Mouse (Mus musculus): ENCODE measurements around the gene Atp6v1b1. TPM values are rescaled to one million over a fixed set of nuclear protein-coding genes. Genes with fewer than 3 reads are reported as not detected.

Gene Atp6v1b1
- total and polyA plus RNA-seq, 3 experiments, result not detected

DNA sequence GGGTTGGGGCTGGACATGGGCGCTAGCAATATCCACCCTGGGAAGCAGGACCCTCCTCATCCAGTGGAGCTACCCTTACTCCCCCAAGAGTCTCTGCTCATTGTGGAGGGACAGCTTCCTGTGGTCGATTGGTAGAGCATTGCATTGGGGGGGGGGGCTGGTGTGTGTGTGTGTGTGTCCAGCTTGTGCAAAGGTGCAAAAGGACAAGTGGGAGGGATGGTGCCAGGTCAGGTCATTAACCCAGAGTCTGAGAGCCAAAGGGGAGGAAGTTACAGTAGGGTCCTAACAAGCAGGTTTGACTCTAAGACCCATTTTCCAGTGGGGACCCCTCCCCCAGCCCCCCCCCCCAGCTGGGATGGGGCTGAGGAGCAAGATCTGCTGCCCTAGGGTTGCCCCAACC is 2.7 kb downstream of the Atp6v1b1 start:
- Histone ChIP-seq H3K4me1 (ENCODE audit: control insufficient read depth in 1 of 2, insufficient read depth in 2 of 2) (peaks cover 0 to 3% of the 10 kb centered on the region in 2 experiments; a peak in 1 of 4 replicates), H3K4me3 (replicated peaks in 1 of 3; ENCODE audit: low read depth in 2 of 3, low read length in 2 of 3, poor library complexity in 1 of 3) (no peak overlapping the region), H3K9ac (ENCODE audit: insufficient read depth, low read depth) (no peak overlapping the region), H3K36me3 (replicated peaks in 1 of 2; ENCODE audit: control insufficient read depth in 1 of 2, insufficient read depth in 1 of 2, low read length in 1 of 2) (no peaks in the 10 kb centered on the region), H3K9me3 (replicated peaks; ENCODE audit: low read length) (peaks cover 10% of the 10 kb centered on the region), H3K27ac (ENCODE audit: insufficient read depth, low read depth) (no peak overlapping the region), H3K27me3 (replicated peaks) (peaks cover 70% of the 10 kb centered on the region), H3K79me2 (replicated peaks; ENCODE audit: control insufficient read depth, extremely low read depth, insufficient read depth, poor library complexity, severe bottlenecking) (no peaks in the 10 kb centered on the region), H3K4me2 (ENCODE audit: insufficient read depth, low read depth, poor library complexity, severe bottlenecking) (no peak overlapping the region)
- dilution Hi-C loops (cut with MboI; ENCODE audit: extremely low pct_ligation_motif_present, extremely low pct_unique_long_range_greater_than_20kb, low sequenced_read_pairs), result no loop called here
- in situ Hi-C loops (cut with MboI; ENCODE audit: low pct_ligation_motif_present, low pct_unique_long_range_greater_than_20kb, low sequenced_read_pairs), result no loop called here
- no peak for TF ChIP-seq RAD21 (IDR thresholded peaks at IDR 0.05; ENCODE audit: low read depth, low read length)
- no peak for TF ChIP-seq GABPA (IDR thresholded peaks at IDR 0.05; ENCODE audit: insufficient replicate concordance, low read depth, low read length)
- TF ChIP-seq MEF2A (IDR thresholded peaks at IDR 0.05; ENCODE audit: borderline replicate concordance, low read depth, low read length), result no peak
- TF ChIP-seq MYC (IDR thresholded peaks at IDR 0.05; ENCODE audit: low read depth, low read length), result no peak
- TF ChIP-seq E2F4 (IDR thresholded peaks at IDR 0.05; ENCODE audit: insufficient replicate concordance, low read depth, low read length), result no peak
- no peak for TF ChIP-seq JUND (conservative IDR thresholded peaks at IDR 0.05; ENCODE audit: low read depth, low read length)
- no peak for TF ChIP-seq MXI1 (IDR thresholded peaks at IDR 0.05; ENCODE audit: low read depth, low read length)
- DNase-seq (ENCODE audit: extremely low read depth), result no peak

DNA sequence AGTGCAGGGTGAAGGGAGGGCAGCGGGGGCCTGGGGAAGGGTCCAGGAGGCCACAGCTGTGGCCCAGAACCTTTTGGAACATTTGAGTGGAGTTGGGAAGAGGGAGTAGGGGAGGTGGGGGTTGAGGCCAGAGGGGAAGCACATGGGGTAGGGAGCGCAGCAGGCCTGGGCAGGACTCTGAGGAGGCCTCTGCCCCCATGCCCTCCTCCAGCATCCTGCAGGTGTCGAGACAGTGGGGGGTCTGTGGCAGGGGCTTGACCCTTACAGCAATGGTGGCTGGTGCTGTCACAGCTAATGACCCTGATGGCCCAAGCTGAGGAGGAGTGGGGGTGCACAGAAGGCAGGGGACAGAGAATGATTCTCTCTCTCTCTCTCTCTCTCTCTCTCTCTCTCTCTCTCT is 6.5 kb downstream of the Atp6v1b1 start:
- Histone ChIP-seq H3K4me2 (ENCODE audit: insufficient read depth, low read depth, poor library complexity, severe bottlenecking) (no peak overlapping the region), H3K27me3 (replicated peaks) (peaks cover 67% of the 10 kb centered on the region), H3K9me3 (replicated peaks; ENCODE audit: low read length) (no peaks in the 10 kb centered on the region), H3K36me3 (replicated peaks in 1 of 2; ENCODE audit: control insufficient read depth in 1 of 2, insufficient read depth in 1 of 2, low read length in 1 of 2) (no peaks in the 10 kb centered on the region), H3K79me2 (replicated peaks; ENCODE audit: control insufficient read depth, extremely low read depth, insufficient read depth, poor library complexity, severe bottlenecking) (no peaks in the 10 kb centered on the region), H3K9ac (ENCODE audit: insufficient read depth, low read depth) (no peak overlapping the region), H3K4me3 (replicated peaks in 1 of 3; ENCODE audit: low read depth in 2 of 3, low read length in 2 of 3, poor library complexity in 1 of 3) (no peak overlapping the region), H3K27ac (ENCODE audit: insufficient read depth, low read depth) (no peak overlapping the region), H3K4me1 (ENCODE audit: control insufficient read depth in 1 of 2, insufficient read depth in 2 of 2) (peaks cover 8 to 17% of the 10 kb centered on the region in 2 experiments; a peak in 3 of 4 replicates)
- no peak for DNase-seq (ENCODE audit: extremely low read depth)
- in situ Hi-C loops (cut with MboI; ENCODE audit: low pct_ligation_motif_present, low pct_unique_long_range_greater_than_20kb, low sequenced_read_pairs), result no loop called here
- dilution Hi-C loops (cut with MboI; ENCODE audit: extremely low pct_ligation_motif_present, extremely low pct_unique_long_range_greater_than_20kb, low sequenced_read_pairs), result no loop called here
- TF ChIP-seq KAT2A (IDR thresholded peaks at IDR 0.05; ENCODE audit: insufficient replicate concordance, low read length), result no peak
- TF ChIP-seq ETS1 (conservative IDR thresholded peaks at IDR 0.05; ENCODE audit: low read depth, low read length), result no peak

DNA sequence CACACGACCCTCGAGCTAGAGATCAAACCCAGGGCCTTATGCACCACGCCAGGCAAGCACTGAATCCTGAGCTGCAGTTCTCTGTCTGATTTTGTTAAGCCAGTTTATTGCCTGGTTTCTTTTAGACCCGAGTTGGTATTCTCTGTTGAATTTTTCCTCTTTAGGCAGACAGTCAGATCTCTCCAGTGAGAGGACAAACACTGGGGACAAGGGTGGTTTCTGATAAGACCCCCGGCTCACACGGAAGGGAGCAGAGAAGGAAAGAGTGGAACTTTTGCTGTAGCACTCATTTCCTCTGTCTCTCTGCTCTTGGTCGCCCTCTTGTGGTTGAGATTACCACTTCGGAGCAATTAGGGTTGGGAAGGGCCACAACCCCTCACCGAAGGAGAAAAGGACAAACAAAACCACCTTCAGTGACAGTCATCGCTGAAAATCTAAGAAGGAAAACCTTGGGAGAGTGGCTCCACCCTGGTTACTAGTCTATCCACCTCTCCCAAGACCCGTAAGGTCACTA is 7.4 kb downstream of the Atp6v1b1 start:
- Histone ChIP-seq H3K79me2 (replicated peaks; ENCODE audit: control insufficient read depth, extremely low read depth, insufficient read depth, poor library complexity, severe bottlenecking) (no peaks in the 10 kb centered on the region), H3K4me1 (ENCODE audit: control insufficient read depth in 1 of 2, insufficient read depth in 2 of 2) (peaks cover 8 to 17% of the 10 kb centered on the region in 2 experiments; a peak in 3 of 4 replicates), H3K27me3 (replicated peaks) (peaks cover 62% of the 10 kb centered on the region), H3K9me3 (replicated peaks; ENCODE audit: low read length) (no peaks in the 10 kb centered on the region), H3K27ac (ENCODE audit: insufficient read depth, low read depth) (no peak overlapping the region), H3K4me3 (replicated peaks in 1 of 3; ENCODE audit: low read depth in 2 of 3, low read length in 2 of 3, poor library complexity in 1 of 3) (no peak overlapping the region), H3K4me2 (ENCODE audit: insufficient read depth, low read depth, poor library complexity, severe bottlenecking) (0 out of 2 replicates have a peak overlapping the region, but pooled peaks have one; percentile 17), H3K9ac (ENCODE audit: insufficient read depth, low read depth) (no peak overlapping the region), H3K36me3 (replicated peaks in 1 of 2; ENCODE audit: control insufficient read depth in 1 of 2, insufficient read depth in 1 of 2, low read length in 1 of 2) (no peaks in the 10 kb centered on the region)
- dilution Hi-C loops (cut with MboI; ENCODE audit: extremely low pct_ligation_motif_present, extremely low pct_unique_long_range_greater_than_20kb, low sequenced_read_pairs) (no loop called here), in situ Hi-C loops (cut with MboI; ENCODE audit: low pct_ligation_motif_present, low pct_unique_long_range_greater_than_20kb, low sequenced_read_pairs) (no loop called here)
- DNase-seq (ENCODE audit: extremely low read depth), result peak; percentile 61
- TF ChIP-seq UBTF (IDR thresholded peaks at IDR 0.05; ENCODE audit: low read depth, low read length) (no peak), ELF1 (IDR thresholded peaks at IDR 0.05; ENCODE audit: low read depth, low read length) (peak; percentile 62), RAD21 (IDR thresholded peaks at IDR 0.05; ENCODE audit: low read depth, low read length) (peak; percentile 53), MAX (IDR thresholded peaks at IDR 0.05; ENCODE audit: low read length) (no peak), JUN (IDR thresholded peaks at IDR 0.05; ENCODE audit: insufficient read depth, low read depth, low read length) (no peak), TCF12 (IDR thresholded peaks at IDR 0.05; ENCODE audit: low read depth, low read length) (0 out of 2 replicates have a peak, but pooled peaks have one; percentile 20), SMC3 (IDR thresholded peaks at IDR 0.05; ENCODE audit: low read depth, low read length) (peak; percentile 72), PAX5 (IDR thresholded peaks at IDR 0.05; ENCODE audit: low read length) (no peak), E2F4 (IDR thresholded peaks at IDR 0.05; ENCODE audit: insufficient replicate concordance, low read depth, low read length) (no peak), CTCF (conservative IDR thresholded peaks at IDR 0.05 in 1 of 2, IDR thresholded peaks at IDR 0.05 in 1 of 2; ENCODE audit: low read depth in 2 of 2, low read length in 2 of 2) (peak; percentile 66 to 80), IRF4 (IDR thresholded peaks at IDR 0.05; ENCODE audit: low read depth, low read length) (no peak), ETS1 (conservative IDR thresholded peaks at IDR 0.05; ENCODE audit: low read depth, low read length) (no peak)

Measured in CH12.LX (cell line).